Mouse (Mus musculus) limb, embryonic 10.5 days (tissue): ENCODE measurements around the gene Gm14326. TPM values are rescaled to one million over a fixed set of nuclear protein-coding genes. Genes with fewer than 3 reads are reported as not detected.
A peak's percentile ranks its signal among the peaks of the same experiment; 100 is the strongest.
"Not testable (repeated sequence)": the region's sequence is repeated elsewhere in the genome, so short reads cannot be mapped to it uniquely, and the experiment has no call there.

Experiments used
- DNase-seq: peaks from one replicate; pipeline ENCODE4 v3.0.0-alpha.2; 2017; ENCODE audit warnings: low spot score
- H3K27ac ChIP-seq: fragments of 300-500 bp; sonication (generic); 2 replicates; pipeline ENCODE4 v1.5.1; 2016; ENCODE audit warnings: mild to moderate bottlenecking
- H3K27me3 ChIP-seq: fragments of 300-500 bp; sonication (generic); 2 replicates; pipeline ENCODE4 v1.6.1; 2016; ENCODE audit warnings: low read depth, mild to moderate bottlenecking; ENCODE audit not compliant: poor library complexity, severe bottlenecking
- H3K36me3 ChIP-seq: fragments of 300-500 bp; sonication (generic); 2 replicates; pipeline ENCODE4 v1.6.1; 2016; ENCODE audit warnings: mild to moderate bottlenecking, moderate library complexity
- H3K4me1 ChIP-seq: fragments of 300-500 bp; sonication (generic); 2 replicates; pipeline ENCODE4 v1.6.1; 2016
- H3K4me3 ChIP-seq: fragments of 300-500 bp; sonication (generic); 2 replicates; pipeline ENCODE4 v1.5.1; 2016; ENCODE audit warnings: mild to moderate bottlenecking, moderate library complexity
- H3K9me3 ChIP-seq: fragments of 300-500 bp; sonication (generic); replicated peaks from 2 replicates; pipeline ENCODE4 v1.6.1; 2016; ENCODE audit warnings: mild to moderate bottlenecking
- WGBS: fragments of 180-500 bp; shearing (Covaris S2); methylation state at CpG from one replicate; pipeline ENCODE4 v1.1.7; 2016; 5-methylcytosine and 5-hydroxymethylcytosine counted together
- polyA plus RNA-seq: library from polyadenylated mRNA; unstranded; fragments of >200 nt; fragmentation: Nextera tagmentation; extraction: Ambion mirVana; gene quantifications from 2 replicates; pipeline ENCODE4 v1.2.1, GENCODE M21; 2016

Gm14326 gene
- 15.4 and 16.9 TPM in 2 replicates for polyA plus RNA-seq

DNA sequence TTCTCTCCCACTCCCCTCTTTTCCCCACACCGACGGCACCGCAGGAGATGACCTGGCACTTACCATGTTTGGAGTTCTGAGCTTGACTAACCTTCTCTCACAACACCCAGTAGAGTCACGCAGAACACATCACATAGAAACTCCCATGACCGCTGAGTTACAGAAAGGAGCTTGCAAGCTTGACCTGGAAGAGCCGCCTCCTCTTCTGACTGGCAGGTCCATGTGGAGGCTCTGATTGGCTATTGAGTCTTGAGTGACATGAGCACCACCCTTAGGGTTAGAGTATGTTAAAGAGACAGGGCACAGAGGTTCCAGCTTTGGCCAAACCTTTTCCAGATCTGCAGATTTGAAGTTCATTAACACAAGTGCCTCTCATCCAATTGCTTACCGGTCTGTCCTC is at the start of gene Gm14326:
TSS of gene Gm14326 (minus strand) at position 153 of the 400 bp plus-strand sequence.
- WGBS = 0% methylated on average over 7 of the region's 7 CpGs
- H3K4me1 ChIP-seq, H3K36me3 ChIP-seq, DNase-seq, H3K27ac ChIP-seq, H3K9me3 ChIP-seq, H3K27me3 ChIP-seq: not testable (repeated sequence)
- H3K4me3 ChIP-seq = peak within 1 kb of the TSS; percentile 48

DNA sequence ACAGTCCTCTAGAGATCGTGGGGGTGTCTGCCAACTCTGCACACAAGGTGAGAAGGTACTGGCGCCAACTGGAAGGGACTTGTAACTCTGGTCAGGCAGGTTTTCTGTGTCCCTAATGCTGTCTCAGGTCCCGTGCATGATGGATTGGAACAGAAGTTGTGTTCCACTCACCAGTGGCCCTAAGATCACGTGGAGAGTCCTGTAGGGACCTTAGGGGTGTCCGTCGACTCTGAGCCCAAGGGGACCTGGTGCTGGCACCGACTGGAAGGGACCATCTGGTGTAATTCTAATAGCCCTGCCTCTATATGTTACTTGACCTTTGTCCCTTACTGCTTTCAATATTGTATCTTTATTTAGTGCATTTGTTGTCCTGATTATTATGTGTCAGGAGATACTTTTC is 17.7 kb upstream of the Gm14326 start:
- 86% methylated on average over 7 of the region's 7 CpGs for WGBS
- H3K27me3 ChIP-seq = not testable (repeated sequence)

GRCm38 (mm10) chr2:177956734-177957133 is 363 bp downstream of the Gm14326 start:
- H3K4me3 ChIP-seq = peak overlapping the region; percentile 48
- H3K9me3 ChIP-seq, H3K4me1 ChIP-seq, H3K36me3 ChIP-seq, H3K27me3 ChIP-seq, H3K27ac ChIP-seq, DNase-seq: not testable (repeated sequence)
- 0% methylated on average over 18 of the region's 18 CpGs for WGBS

More for the DNA sequence above, 17.7 kb upstream of the Gm14326 start:
- DNase-seq, H3K4me3 ChIP-seq, H3K27ac ChIP-seq, H3K9me3 ChIP-seq, H3K36me3 ChIP-seq, H3K4me1 ChIP-seq: not testable (repeated sequence)

GRCm38 (mm10) chr2:177925563-177926103 is 31.5 kb downstream of the Gm14326 start, which contains the start of gene Zfp972:
Gene Zfp972, minus strand, starts transcription at chr2:177925613.
- H3K27ac ChIP-seq, H3K27me3 ChIP-seq, H3K4me1 ChIP-seq, H3K9me3 ChIP-seq, H3K4me3 ChIP-seq, DNase-seq, H3K36me3 ChIP-seq: not testable (repeated sequence)
- 73% methylated on average over 4 of the region's 5 CpGs for WGBS

- H3K9me3 ChIP-seq, H3K27ac ChIP-seq, H3K27me3 ChIP-seq, DNase-seq, H3K4me1 ChIP-seq, H3K4me3 ChIP-seq, H3K36me3 ChIP-seq: not testable (repeated sequence)
- 93% methylated on average over 3 of the region's 12 CpGs for WGBS
Observed at GRCm38 (mm10) chr2:177903276-177903675, 53.8 kb downstream of the Gm14326 start.

- H3K27ac ChIP-seq, H3K4me1 ChIP-seq, H3K4me3 ChIP-seq, DNase-seq, H3K9me3 ChIP-seq, H3K27me3 ChIP-seq, H3K36me3 ChIP-seq: not testable (repeated sequence)
- WGBS = 73% methylated on average over 2 of the region's 3 CpGs
Observed at GRCm38 (mm10) chr2:177898171-177898570, 58.9 kb downstream of the Gm14326 start.

DNA sequence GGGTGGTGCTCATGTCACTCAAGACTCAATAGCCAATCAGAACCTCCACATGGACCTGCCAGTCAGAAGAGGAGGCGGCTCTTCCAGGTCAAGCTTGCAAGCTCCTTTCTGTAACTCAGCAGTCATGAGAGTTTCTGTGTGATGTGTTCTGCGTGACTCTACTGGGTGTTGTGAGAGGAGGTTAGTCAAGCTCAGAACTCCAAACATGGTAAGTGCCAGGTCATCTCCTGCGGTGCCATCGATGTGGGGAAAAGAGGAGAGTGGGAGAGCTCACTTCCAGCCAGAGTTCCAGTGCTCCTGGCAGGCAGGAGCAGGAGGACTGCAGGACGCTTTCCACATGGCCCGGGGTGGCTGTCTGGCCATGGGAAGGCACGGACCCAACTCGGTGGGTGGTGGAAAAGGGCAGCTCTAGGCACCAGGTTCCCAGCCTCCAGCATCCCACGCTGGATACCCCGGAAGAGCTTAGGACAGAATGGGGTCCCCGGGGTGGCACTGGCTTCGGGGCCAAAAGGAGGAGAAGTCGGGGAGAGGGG is 60.0 kb downstream of the Gm14326 start, which contains the start of gene Gm14327:
TSS of gene Gm14327 (plus strand) at position 51 of the 533 bp plus-strand sequence.
- not testable (repeated sequence) for DNase-seq
- WGBS = 46% methylated on average over 11 of the region's 13 CpGs

DNA sequence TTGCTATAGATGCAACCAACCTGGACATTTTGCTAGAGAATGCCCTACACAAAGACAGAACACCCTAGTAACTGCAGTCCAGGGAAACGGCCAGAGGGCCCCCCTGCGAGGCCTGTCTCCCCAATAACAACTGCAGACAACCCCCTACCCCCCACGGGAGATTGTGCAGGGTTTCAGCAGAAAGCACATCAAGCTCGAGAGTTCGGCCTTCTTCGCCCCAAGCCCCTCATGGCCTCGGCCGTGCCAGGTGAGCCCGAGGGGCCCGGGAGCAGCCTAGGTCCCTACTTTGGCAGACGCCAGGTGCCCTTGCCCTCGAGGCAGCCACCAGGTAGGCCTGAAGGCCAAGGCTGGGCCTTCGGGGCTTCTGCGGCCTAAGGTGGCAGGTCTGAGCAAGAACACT is 69.4 kb downstream of the Gm14326 start:
- not testable (repeated sequence) for H3K4me3 ChIP-seq, H3K9me3 ChIP-seq, H3K36me3 ChIP-seq, H3K4me1 ChIP-seq, DNase-seq, H3K27me3 ChIP-seq, H3K27ac ChIP-seq
- WGBS = 95% methylated on average over 14 of the region's 14 CpGs

More for the DNA sequence above, 60.0 kb downstream of the Gm14326 start, which contains the start of gene Gm14327:
- H3K27me3 ChIP-seq, H3K9me3 ChIP-seq, H3K27ac ChIP-seq, H3K36me3 ChIP-seq, H3K4me1 ChIP-seq: not testable (repeated sequence)
- H3K4me3 ChIP-seq = peak within 1 kb of the TSS; percentile 28; the same call in 1 of the 2 replicates

Other genes starting within 250 kb of the Gm14326 start
- 7.2 and 8.5 TPM in 2 replicates for gene Gm14322, start 198.0 kb downstream of the Gm14326 start, polyA plus RNA-seq
- gene Gm14325, start 117.0 kb downstream of the Gm14326 start, polyA plus RNA-seq = 25.1 and 32.3 TPM in 2 replicates
- gene Gm14327, start 60.2 kb downstream of the Gm14326 start, polyA plus RNA-seq = 1.7 and 2.8 TPM in 2 replicates
- 0.28 and 0.39 TPM in 2 replicates for gene Zfp972, start 31.7 kb downstream of the Gm14326 start, polyA plus RNA-seq
- gene Zfp971, start 66.0 kb upstream of the Gm14326 start, polyA plus RNA-seq = 10.2 and 12.4 TPM in 2 replicates
- 16.2 and 17.0 TPM in 2 replicates for gene Zfp931, start 121.2 kb upstream of the Gm14326 start, polyA plus RNA-seq
- gene Phactr3, start 161.7 kb upstream of the Gm14326 start, polyA plus RNA-seq = 8.1 and 8.3 TPM in 2 replicates